Mouse (Mus musculus): Measurements from ENCODE around the gene Med29. TPM values are rescaled to one million over a fixed set of nuclear protein-coding genes. Genes with fewer than 3 reads are reported as not detected.

The Med29 gene
- polyA plus RNA-seq, 1 experiment from 2014 or later, result 54.5 TPM

GRCm38 (mm10) chr7:28354113-28354581, 38.4 kb downstream of the Med29 start:
- peaks cover 35% of the 10 kb centered on the region for H3K4me1 ChIP-seq (ENCODE audit: control insufficient read depth, insufficient read depth, low read length)
- no peak overlapping the region for H3K27ac ChIP-seq (ENCODE audit: low read depth, low read length)
- no peaks in the 10 kb centered on the region for H3K9me3 ChIP-seq (ENCODE audit: control insufficient read depth, low read length)
- no peak overlapping the region for H3K4me3 ChIP-seq (ENCODE audit: low read length)
- no peak overlapping the region for H3K4me2 ChIP-seq (replicated peaks; ENCODE audit: low read depth, low read length)
- WGBS, result 64% methylated on average over 3 of the region's 3 CpGs
- H3K36me3 ChIP-seq (ENCODE audit: control insufficient read depth, insufficient read depth, low read length), result peaks cover 34% of the 10 kb centered on the region
- H3K9ac ChIP-seq (ENCODE audit: low read depth, low read length), result no peak overlapping the region
- no peak for ATAC-seq (ENCODE audit: low FRiP score, low TSS enrichment)
- no peaks in the 10 kb centered on the region for H3K27me3 ChIP-seq (ENCODE audit: control insufficient read depth, insufficient read depth, low read length)

DNA sequence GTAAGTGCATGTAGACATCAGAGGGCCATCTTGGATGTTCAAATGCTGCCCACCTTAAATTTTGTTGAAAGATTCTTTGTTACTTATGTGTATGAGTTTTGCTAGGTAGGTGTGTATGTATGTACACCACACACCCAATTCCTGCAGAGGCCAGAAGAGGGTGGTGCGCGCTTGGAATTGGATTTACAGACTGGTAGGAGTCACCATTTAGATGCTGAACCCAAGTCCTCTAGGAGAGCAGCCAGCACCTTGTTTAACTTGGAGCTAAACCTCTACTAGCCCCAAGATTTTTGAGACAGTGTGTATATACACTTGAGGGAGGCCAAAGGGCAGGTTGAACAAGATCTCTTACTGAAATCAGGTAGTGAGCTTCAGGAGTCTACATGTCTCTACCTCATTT, 39.2 kb downstream of the Med29 start:
- WGBS, result 89% methylated on average over 2 of the region's 2 CpGs
- no peak overlapping the region for H3K4me3 ChIP-seq (ENCODE audit: low read length)
- H3K9ac ChIP-seq (ENCODE audit: low read depth, low read length), result no peak overlapping the region; the same call in 1 of the 2 replicates
- H3K9me3 ChIP-seq (ENCODE audit: control insufficient read depth, low read length), result no peaks in the 10 kb centered on the region
- H3K4me1 ChIP-seq (ENCODE audit: control insufficient read depth, insufficient read depth, low read length), result peaks cover 33% of the 10 kb centered on the region
- peaks cover 31% of the 10 kb centered on the region for H3K36me3 ChIP-seq (ENCODE audit: control insufficient read depth, insufficient read depth, low read length)
- no peaks in the 10 kb centered on the region for H3K27me3 ChIP-seq (ENCODE audit: control insufficient read depth, insufficient read depth, low read length)
- no peak for ATAC-seq (ENCODE audit: low FRiP score, low TSS enrichment)
- no peak overlapping the region for H3K4me2 ChIP-seq (replicated peaks; ENCODE audit: low read depth, low read length)
- H3K27ac ChIP-seq (ENCODE audit: low read depth, low read length), result no peak overlapping the region

- no peak for ATAC-seq (ENCODE audit: low FRiP score, low TSS enrichment)
- Histone ChIP-seq H3K36me3 (ENCODE audit: control insufficient read depth, insufficient read depth, low read length) (peaks cover 31% of the 10 kb centered on the region), H3K27ac (ENCODE audit: low read depth, low read length) (no peak overlapping the region), H3K27me3 (ENCODE audit: control insufficient read depth, insufficient read depth, low read length) (no peaks in the 10 kb centered on the region), H3K9me3 (ENCODE audit: control insufficient read depth, low read length) (no peaks in the 10 kb centered on the region), H3K4me1 (ENCODE audit: control insufficient read depth, insufficient read depth, low read length) (peaks cover 20% of the 10 kb centered on the region), H3K4me3 (ENCODE audit: low read length) (peak overlapping the region; percentile 97), H3K4me2 (replicated peaks; ENCODE audit: low read depth, low read length) (peak overlapping the region; percentile 77), H3K9ac (ENCODE audit: low read depth, low read length) (peak overlapping the region; percentile 98)
- 38% methylated on average over 4 of the region's 4 CpGs for WGBS
These were observed 40.8 kb downstream of the Med29 start for GRCm38 (mm10) chr7:28351676-28352191.

DNA sequence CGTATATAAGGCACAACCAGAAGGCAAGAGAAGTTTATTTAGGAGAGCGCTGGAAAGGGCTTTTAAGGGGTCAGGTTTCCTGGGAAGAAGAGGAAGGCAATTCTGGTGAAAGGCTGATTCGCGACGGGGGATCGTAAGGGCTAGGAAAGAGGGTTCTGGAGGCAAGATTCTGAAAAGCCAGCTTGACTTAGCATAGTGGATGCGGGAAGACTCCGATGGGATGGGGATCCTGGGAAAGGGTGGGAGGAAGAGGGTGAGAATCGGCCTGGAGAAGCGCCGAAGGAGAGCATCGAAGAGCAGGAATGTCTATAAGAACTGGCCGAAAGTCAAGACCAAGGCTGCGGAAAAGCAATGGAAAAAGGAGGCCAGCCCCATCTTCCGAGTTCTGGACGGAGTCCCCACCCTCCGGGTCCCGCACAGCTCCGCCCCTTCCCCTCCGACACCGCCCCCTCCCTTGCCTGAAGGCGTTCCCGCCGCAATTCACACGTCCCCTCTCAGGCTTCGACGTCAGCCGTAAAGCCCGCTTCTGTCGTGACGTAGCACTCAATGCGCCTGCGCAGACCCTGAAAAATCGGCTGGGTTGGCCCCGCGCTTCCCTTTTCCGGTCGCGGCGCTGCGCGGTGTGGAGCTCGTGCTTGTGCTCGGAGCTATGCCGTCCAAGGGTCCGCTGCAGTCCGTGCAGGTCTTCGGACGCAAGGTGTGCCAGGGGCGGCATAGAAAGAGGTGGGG, 42.2 kb downstream of the Med29 start, which contains the start of gene Rps16:
Rps16 (plus strand) TSS at position 498 of the 729 bp plus-strand sequence.
- Histone ChIP-seq H3K27me3 (ENCODE audit: control insufficient read depth, insufficient read depth, low read length) (no peaks in the 10 kb centered on the region), H3K9ac (ENCODE audit: low read depth, low read length) (peak within 1 kb of the TSS; percentile 98), H3K4me2 (replicated peaks; ENCODE audit: low read depth, low read length) (peak within 1 kb of the TSS; percentile 77), H3K4me3 (ENCODE audit: low read length) (peak within 1 kb of the TSS; percentile 97), H3K36me3 (ENCODE audit: control insufficient read depth, insufficient read depth, low read length) (peaks cover 31% of the 10 kb centered on the region), H3K27ac (ENCODE audit: low read depth, low read length) (peak within 1 kb of the TSS; percentile 94), H3K9me3 (ENCODE audit: control insufficient read depth, low read length) (no peaks in the 10 kb centered on the region), H3K4me1 (ENCODE audit: control insufficient read depth, insufficient read depth, low read length) (peaks cover 18% of the 10 kb centered on the region)
- ATAC-seq (ENCODE audit: low FRiP score, low TSS enrichment), result peak; percentile 94
- under 1% methylated on average over 46 of the region's 50 CpGs for WGBS

- no peak for ATAC-seq (ENCODE audit: low FRiP score, low TSS enrichment)
- 88% methylated on average over 7 of the region's 7 CpGs for WGBS
- Histone ChIP-seq H3K4me3 (ENCODE audit: low read length) (no peak overlapping the region), H3K4me1 (ENCODE audit: control insufficient read depth, insufficient read depth, low read length) (peaks cover 18% of the 10 kb centered on the region), H3K9ac (ENCODE audit: low read depth, low read length) (no peak overlapping the region), H3K36me3 (ENCODE audit: control insufficient read depth, insufficient read depth, low read length) (peaks cover 19% of the 10 kb centered on the region), H3K4me2 (replicated peaks; ENCODE audit: low read depth, low read length) (no peak overlapping the region), H3K27me3 (ENCODE audit: control insufficient read depth, insufficient read depth, low read length) (no peaks in the 10 kb centered on the region), H3K9me3 (ENCODE audit: control insufficient read depth, low read length) (no peaks in the 10 kb centered on the region), H3K27ac (ENCODE audit: low read depth, low read length) (no peak overlapping the region)
These were observed 43.9 kb downstream of the Med29 start for GRCm38 (mm10) chr7:28348601-28349000.

DNA sequence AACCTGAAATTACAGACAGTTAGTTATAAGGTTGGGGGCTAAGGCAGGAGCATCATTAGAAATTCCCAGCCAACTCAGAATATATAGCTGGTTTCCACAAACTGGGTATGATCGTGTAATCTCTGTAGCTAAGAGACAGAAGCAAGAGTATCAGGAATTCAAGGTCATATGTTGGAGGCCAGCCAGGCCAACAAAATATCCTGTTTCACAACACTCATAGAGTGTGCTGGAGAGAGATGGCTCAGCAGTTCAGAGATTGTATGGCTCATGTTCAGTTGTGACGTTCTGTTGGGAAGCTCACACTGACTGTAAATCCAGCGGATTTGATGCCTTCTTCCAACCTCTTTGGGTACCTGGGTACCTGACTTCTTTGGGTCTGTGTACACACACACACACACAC, 44.8 kb downstream of the Med29 start:
- Histone ChIP-seq H3K9me3 (ENCODE audit: control insufficient read depth, low read length) (no peaks in the 10 kb centered on the region), H3K27me3 (ENCODE audit: control insufficient read depth, insufficient read depth, low read length) (no peaks in the 10 kb centered on the region), H3K4me1 (ENCODE audit: control insufficient read depth, insufficient read depth, low read length) (peaks cover 18% of the 10 kb centered on the region), H3K4me2 (replicated peaks; ENCODE audit: low read depth, low read length) (no peak overlapping the region), H3K27ac (ENCODE audit: low read depth, low read length) (no peak overlapping the region), H3K36me3 (ENCODE audit: control insufficient read depth, insufficient read depth, low read length) (peaks cover 10% of the 10 kb centered on the region; the same call in 1 of the 2 replicates), H3K9ac (ENCODE audit: low read depth, low read length) (no peak overlapping the region), H3K4me3 (ENCODE audit: low read length) (no peak overlapping the region)
- no peak for ATAC-seq (ENCODE audit: low FRiP score, low TSS enrichment)
- WGBS, result 70% methylated on average over 3 of the region's 3 CpGs

GRCm38 (mm10) chr7:28344637-28345036, 47.9 kb downstream of the Med29 start:
- WGBS, result 1% methylated on average over 4 of the region's 4 CpGs
- Histone ChIP-seq H3K4me1 (ENCODE audit: control insufficient read depth, insufficient read depth, low read length) (peaks cover 11% of the 10 kb centered on the region; the same call in 1 of the 2 replicates), H3K4me3 (ENCODE audit: low read length) (no peak overlapping the region), H3K9me3 (ENCODE audit: control insufficient read depth, low read length) (no peaks in the 10 kb centered on the region), H3K9ac (ENCODE audit: low read depth, low read length) (no peak overlapping the region), H3K36me3 (ENCODE audit: control insufficient read depth, insufficient read depth, low read length) (no peaks in the 10 kb centered on the region), H3K4me2 (replicated peaks; ENCODE audit: low read depth, low read length) (no peak overlapping the region), H3K27me3 (ENCODE audit: control insufficient read depth, insufficient read depth, low read length) (no peaks in the 10 kb centered on the region), H3K27ac (ENCODE audit: low read depth, low read length) (no peak overlapping the region)
- ATAC-seq (ENCODE audit: low FRiP score, low TSS enrichment), result no peak

DNA sequence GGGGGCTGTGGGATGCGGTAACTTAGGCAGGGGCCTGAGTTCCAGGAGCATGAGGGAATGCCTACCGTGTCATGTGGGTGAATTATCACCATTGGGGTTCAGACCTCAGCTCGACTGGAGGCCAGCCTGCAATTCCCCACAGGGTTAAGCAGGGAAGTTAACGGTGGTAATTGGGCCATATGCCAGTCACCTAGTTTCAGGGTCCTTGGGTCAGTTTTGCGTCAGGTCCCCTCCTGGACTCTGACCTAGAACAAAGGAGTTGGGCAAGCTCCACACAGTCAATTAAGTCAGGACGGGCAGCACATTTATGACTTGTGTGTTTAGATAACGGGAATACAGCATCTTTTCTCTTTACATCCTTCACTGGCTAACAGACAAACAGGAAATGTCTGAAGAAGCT, 51.1 kb downstream of the Med29 start:
- H3K4me2 ChIP-seq (replicated peaks; ENCODE audit: low read depth, low read length), result no peak overlapping the region
- peak overlapping the region; percentile 62; the same call in 1 of the 2 replicates for H3K27ac ChIP-seq (ENCODE audit: low read depth, low read length)
- H3K4me3 ChIP-seq (ENCODE audit: low read length), result no peak overlapping the region
- H3K36me3 ChIP-seq (ENCODE audit: control insufficient read depth, insufficient read depth, low read length), result no peaks in the 10 kb centered on the region
- whole genome bisulfite sequencing, result 12% methylated on average over 7 of the region's 7 CpGs
- H3K9ac ChIP-seq (ENCODE audit: low read depth, low read length), result no peak overlapping the region
- H3K27me3 ChIP-seq (ENCODE audit: control insufficient read depth, insufficient read depth, low read length), result no peaks in the 10 kb centered on the region
- H3K4me1 ChIP-seq (ENCODE audit: control insufficient read depth, insufficient read depth, low read length), result peaks cover 12% of the 10 kb centered on the region
- H3K9me3 ChIP-seq (ENCODE audit: control insufficient read depth, low read length), result no peaks in the 10 kb centered on the region
- ATAC-seq (ENCODE audit: low FRiP score, low TSS enrichment), result no peak

Data from kidney, embryonic 14.5 days (tissue).